8 mouse cellular contexts compared by ENCODE assay signal in the genomic region with DNA sequence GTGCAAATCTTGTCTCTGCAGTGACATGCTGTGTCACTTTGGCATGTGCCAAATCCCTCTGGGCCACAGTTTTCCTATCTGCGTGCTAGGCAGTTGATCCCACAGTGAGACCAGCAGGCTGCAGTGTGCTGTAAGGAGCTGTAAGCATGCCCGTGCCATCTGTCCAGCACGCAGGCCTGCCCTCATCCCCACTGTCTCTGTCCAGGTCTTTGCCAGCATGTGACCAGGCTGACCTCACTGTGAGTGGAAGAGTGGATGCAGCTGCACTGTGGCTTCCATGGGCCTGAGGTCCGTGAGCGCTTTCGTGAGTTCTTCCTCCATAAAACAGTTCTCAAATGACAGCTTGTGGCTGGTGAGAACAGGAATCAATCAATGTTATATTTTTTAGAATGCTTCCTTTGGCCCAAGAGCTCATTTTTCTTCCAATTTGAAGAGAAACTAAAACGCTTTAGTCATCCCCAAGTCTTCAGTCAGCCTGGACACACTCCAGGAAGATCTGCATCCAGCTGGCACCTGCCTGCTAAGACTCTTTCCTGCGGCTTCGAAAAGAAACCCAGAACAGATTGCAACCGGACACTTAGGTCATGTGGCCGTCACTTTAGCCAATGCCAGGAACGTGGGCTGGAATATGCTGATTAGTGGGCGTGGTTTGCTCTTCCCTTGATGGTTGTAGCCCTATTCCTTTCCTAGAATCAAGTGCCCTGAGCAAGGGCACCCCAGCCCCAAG. TPM values are rescaled to one million over a fixed set of nuclear protein-coding genes. Genes with fewer than 3 reads are reported as not detected.
DNase-seq lines count a peak whose midpoint lies in the region; ATAC-seq and TF ChIP-seq lines count a peak whose summit lies in the region.

No protein-coding gene starts in this region.

- peak; percentile 10 for DNase-seq in thymus, postnatal 4 days
- no peak for DNase-seq in thymus, postnatal 25 days
- peak; percentile 81 to 86 for DNase-seq in heart, adult 18-20 months
- DNase-seq in kidney, adult 11 months: peak; percentile 73
- DNase-seq in left cerebral cortex, postnatal 36 days (ENCODE audit: low spot score in 2 of 2): peak; percentile 79 to 81
- DNase-seq in midbrain, embryonic 11.5 days (ENCODE audit: low spot score, missing footprints): peak; percentile 95
- peak; percentile 75 for DNase-seq in stomach, postnatal 0 days (ENCODE audit: low spot score)

- intact Hi-C loops in left cerebral cortex, postnatal 36 days (cut with DNase I): no loop called here

- 0 out of 2 replicates have a peak, but pooled peaks cover 3% of the 10 kb centered on the region for H3K27me3 ChIP-seq in embryonic facial prominence, embryonic 13.5 days
- H3K27me3 ChIP-seq in midbrain, embryonic 11.5 days (ENCODE audit: control insufficient read depth, insufficient read depth, low read length): no peaks in the 10 kb centered on the region
- no peaks in the 10 kb centered on the region for H3K27me3 ChIP-seq in stomach, postnatal 0 days (ENCODE audit: control insufficient read depth, insufficient read depth, low read length)

- H3K36me3 ChIP-seq in embryonic facial prominence, embryonic 13.5 days: no peaks in the 10 kb centered on the region
- H3K36me3 ChIP-seq in midbrain, embryonic 11.5 days (ENCODE audit: control insufficient read depth, insufficient read depth, low read length): no peaks in the 10 kb centered on the region
- H3K36me3 ChIP-seq in stomach, postnatal 0 days (ENCODE audit: control insufficient read depth, insufficient read depth, low read length): no peaks in the 10 kb centered on the region

- no peaks in the 10 kb centered on the region for H3K9me3 ChIP-seq in embryonic facial prominence, embryonic 13.5 days
- H3K9me3 ChIP-seq in midbrain, embryonic 11.5 days (ENCODE audit: control insufficient read depth, low read length): no peaks in the 10 kb centered on the region
- H3K9me3 ChIP-seq in stomach, postnatal 0 days (ENCODE audit: control insufficient read depth, low read length): no peaks in the 10 kb centered on the region

- peak overlapping the region; percentile 43 for H3K4me2 ChIP-seq in embryonic facial prominence, embryonic 13.5 days
- H3K4me2 ChIP-seq in midbrain, embryonic 11.5 days: peak overlapping the region; percentile 1; the same call in 1 of the 2 replicates
- peak overlapping the region; percentile 18 for H3K4me2 ChIP-seq in stomach, postnatal 0 days (replicated peaks; ENCODE audit: low read depth)

- ATAC-seq in embryonic facial prominence, embryonic 13.5 days (ENCODE audit: insufficient number of reproducible peaks, insufficient read depth, low FRiP score, low TSS enrichment, low read depth): peak; percentile 74
- ATAC-seq in midbrain, embryonic 11.5 days (ENCODE audit: low FRiP score): peak; percentile 92
- peak; percentile 95 for ATAC-seq in stomach, postnatal 0 days (ENCODE audit: low FRiP score, low TSS enrichment)

- H3K9ac ChIP-seq in embryonic facial prominence, embryonic 13.5 days: peak overlapping the region; percentile 44; the same call in 1 of the 2 replicates
- H3K9ac ChIP-seq in midbrain, embryonic 11.5 days (ENCODE audit: low read length): no peak overlapping the region
- no peak overlapping the region for H3K9ac ChIP-seq in stomach, postnatal 0 days (ENCODE audit: low read length)

- H3K27ac ChIP-seq in embryonic facial prominence, embryonic 13.5 days: peak overlapping the region; percentile 76
- H3K27ac ChIP-seq in midbrain, embryonic 11.5 days (ENCODE audit: low read depth, low read length): no peak overlapping the region
- H3K27ac ChIP-seq in stomach, postnatal 0 days (replicated peaks): 0 out of 2 replicates have a peak overlapping the region, but pooled peaks have one; percentile 35

- 11% methylated on average over 13 of the region's 13 CpGs for WGBS in embryonic facial prominence, embryonic 13.5 days
- 14% methylated on average over 13 of the region's 13 CpGs for WGBS in midbrain, embryonic 11.5 days
- 8% methylated on average over 13 of the region's 13 CpGs for WGBS in stomach, postnatal 0 days

- H3K4me3 ChIP-seq in embryonic facial prominence, embryonic 13.5 days: peak overlapping the region; percentile 20
- H3K4me3 ChIP-seq in midbrain, embryonic 11.5 days (ENCODE audit: low read depth, low read length): no peak overlapping the region
- peak overlapping the region; percentile 6; the same call in 1 of the 2 replicates for H3K4me3 ChIP-seq in stomach, postnatal 0 days (ENCODE audit: low read depth, low read length)

- no peak for TF ChIP-seq EP300 in stomach, postnatal 0 days (optimal IDR thresholded peaks at IDR 0.05)

- TF ChIP-seq CTCF in stomach, postnatal 0 days (IDR thresholded peaks at IDR 0.05; ENCODE audit: low read depth): peak; percentile 15; the same call in 1 of the 2 replicates

- H3K4me1 ChIP-seq in embryonic facial prominence, embryonic 13.5 days: peaks cover 18% of the 10 kb centered on the region
- H3K4me1 ChIP-seq in midbrain, embryonic 11.5 days (ENCODE audit: control insufficient read depth, insufficient read depth, low read length): peaks cover 10% of the 10 kb centered on the region
- no peaks in the 10 kb centered on the region for H3K4me1 ChIP-seq in stomach, postnatal 0 days (replicated peaks; ENCODE audit: control insufficient read depth, insufficient read depth)

RNA-seq across cellular contexts. Expression of a gene that starts 46.1 kb away (rescaled TPM):
- polyA plus RNA-seq in embryonic facial prominence, embryonic 13.5 days (2015; fragmentation: Nextera tagmentation; extraction: Ambion mirVana): 63.9 and 66.3 TPM in 2 replicates
- total RNA-seq in heart, adult 18-20 months (2021): 10 to 100 TPM; 23.2 to 29.1 TPM
- total RNA-seq in left cerebral cortex, postnatal 36 days (2021): 100 to 1,000 TPM in 1 of 2 experiments, 10 to 100 TPM in 1; 69.5 to 115 TPM
- polyA plus RNA-seq in midbrain, embryonic 11.5 days (2014; fragmentation: Nextera tagmentation; extraction: Ambion mirVana): 41.9 and 43.1 TPM in 2 replicates
- polyA plus RNA-seq in stomach, postnatal 0 days (2015; fragmentation: Nextera tagmentation; extraction: Ambion mirVana): 21.3 and 21.7 TPM in 2 replicates
